Mouse (Mus musculus): Measurements from ENCODE around the gene Grk4. TPM values are rescaled to one million over a fixed set of nuclear protein-coding genes. Genes with fewer than 3 reads are reported as not detected.
A peak's percentile ranks its signal among the peaks of the same experiment; 100 is the strongest.

Grk4 gene
- polyA plus RNA-seq, 1 experiment from 2014 or later = 2.8 TPM

DNA sequence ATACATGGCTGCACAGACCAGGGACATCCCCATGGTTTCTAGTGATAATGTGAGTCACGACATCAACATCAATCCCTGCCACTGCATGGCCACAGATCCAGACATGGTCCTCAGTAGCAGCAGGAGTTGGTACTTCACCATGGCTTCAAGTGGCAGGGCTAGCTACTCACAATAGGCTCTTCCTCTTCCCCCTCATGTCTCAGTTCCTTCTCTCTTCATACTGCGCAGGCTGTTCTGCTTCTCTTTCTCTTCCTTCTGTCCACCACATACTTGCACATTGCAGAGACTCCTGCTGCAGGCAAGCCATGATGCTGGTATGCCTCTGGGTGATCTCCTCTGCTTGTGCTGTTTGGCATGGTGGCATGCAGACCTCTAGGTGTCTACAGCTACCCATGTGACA is 113.2 kb downstream of the Grk4 start:
- H3K27me3 ChIP-seq (ENCODE audit: control insufficient read depth, insufficient read depth, low read length) = no peaks in the 10 kb centered on the region
- H3K9ac ChIP-seq (replicated peaks; ENCODE audit: low read depth, low read length) = no peak overlapping the region
- H3K9me3 ChIP-seq (ENCODE audit: control insufficient read depth, low read depth, low read length) = no peaks in the 10 kb centered on the region
- no peak overlapping the region for H3K4me3 ChIP-seq (ENCODE audit: low read depth, low read length)
- H3K27ac ChIP-seq (ENCODE audit: low read length) = no peak overlapping the region
- 90% methylated on average over 2 of the region's 2 CpGs for WGBS
- no peaks in the 10 kb centered on the region for H3K4me1 ChIP-seq (ENCODE audit: control insufficient read depth, insufficient read depth, low read length)
- H3K36me3 ChIP-seq (ENCODE audit: control insufficient read depth, insufficient read depth, low read length) = no peaks in the 10 kb centered on the region
- no peak overlapping the region for H3K4me2 ChIP-seq (replicated peaks; ENCODE audit: low read depth, low read length)
- no peak for ATAC-seq (ENCODE audit: insufficient number of reproducible peaks, insufficient read depth, low FRiP score, low read depth)

DNA sequence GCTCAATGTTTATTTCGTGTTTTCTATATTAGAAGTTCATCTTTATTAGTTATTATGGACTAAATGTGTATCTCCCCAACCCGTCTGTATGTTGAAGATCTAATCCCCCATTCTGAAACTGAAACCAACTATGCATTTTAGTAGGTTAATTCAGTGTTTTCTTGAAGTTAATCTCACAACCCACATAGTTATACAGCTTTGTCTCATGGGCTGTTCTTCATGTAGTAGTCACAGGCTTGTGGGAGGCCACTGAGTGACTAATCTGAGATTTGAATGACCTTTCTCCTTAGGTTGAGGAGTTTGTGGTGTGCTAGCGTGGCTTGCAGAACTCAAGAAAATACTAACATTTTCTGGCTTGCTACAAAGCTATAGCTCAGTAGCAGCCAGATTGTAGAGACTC is 124.8 kb downstream of the Grk4 start:
- H3K27ac ChIP-seq (ENCODE audit: low read length) = no peak overlapping the region
- no peak overlapping the region for H3K9ac ChIP-seq (replicated peaks; ENCODE audit: low read depth, low read length)
- no peak for ATAC-seq (ENCODE audit: insufficient number of reproducible peaks, insufficient read depth, low FRiP score, low read depth)
- no peaks in the 10 kb centered on the region for H3K4me1 ChIP-seq (ENCODE audit: control insufficient read depth, insufficient read depth, low read length)
- H3K9me3 ChIP-seq (ENCODE audit: control insufficient read depth, low read depth, low read length) = no peaks in the 10 kb centered on the region
- peaks cover 10% of the 10 kb centered on the region; the same call in 1 of the 2 replicates for H3K36me3 ChIP-seq (ENCODE audit: control insufficient read depth, insufficient read depth, low read length)
- no peak overlapping the region for H3K4me2 ChIP-seq (replicated peaks; ENCODE audit: low read depth, low read length)
- H3K4me3 ChIP-seq (ENCODE audit: low read depth, low read length) = no peak overlapping the region
- WGBS = 82% methylated on average over 3 of the region's 3 CpGs
- no peaks in the 10 kb centered on the region for H3K27me3 ChIP-seq (ENCODE audit: control insufficient read depth, insufficient read depth, low read length)

DNA sequence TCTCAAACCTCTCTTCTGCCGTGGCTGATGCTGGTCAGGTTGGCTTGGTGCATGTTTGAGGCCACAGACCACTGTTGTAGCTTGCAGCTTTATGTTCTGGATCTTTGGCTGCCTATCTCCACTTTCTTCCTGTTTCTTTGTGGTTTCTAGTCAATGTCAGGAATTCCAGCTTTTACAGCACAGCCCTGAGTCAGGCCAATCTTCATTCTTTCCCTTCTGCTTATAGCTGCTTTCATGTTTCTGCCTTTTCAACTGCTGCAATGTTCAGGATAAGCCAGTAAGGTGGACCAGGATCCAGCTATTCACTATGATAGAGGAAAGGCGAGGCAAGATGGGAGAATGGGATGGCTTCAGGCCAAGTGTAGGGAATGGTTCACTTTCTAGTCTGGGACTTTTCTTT is 131.0 kb downstream of the Grk4 start:
- H3K9me3 ChIP-seq (ENCODE audit: control insufficient read depth, low read depth, low read length) = no peaks in the 10 kb centered on the region
- ATAC-seq (ENCODE audit: insufficient number of reproducible peaks, insufficient read depth, low FRiP score, low read depth) = no peak
- no peak overlapping the region for H3K4me3 ChIP-seq (ENCODE audit: low read depth, low read length)
- H3K9ac ChIP-seq (replicated peaks; ENCODE audit: low read depth, low read length) = no peak overlapping the region
- H3K4me2 ChIP-seq (replicated peaks; ENCODE audit: low read depth, low read length) = no peak overlapping the region
- no peaks in the 10 kb centered on the region for H3K27me3 ChIP-seq (ENCODE audit: control insufficient read depth, insufficient read depth, low read length)
- 84% methylated on average over 2 of the region's 2 CpGs for WGBS
- no peaks in the 10 kb centered on the region for H3K4me1 ChIP-seq (ENCODE audit: control insufficient read depth, insufficient read depth, low read length)
- no peak overlapping the region for H3K27ac ChIP-seq (ENCODE audit: low read length)
- peaks cover 21% of the 10 kb centered on the region; the same call in 1 of the 2 replicates for H3K36me3 ChIP-seq (ENCODE audit: control insufficient read depth, insufficient read depth, low read length)

DNA sequence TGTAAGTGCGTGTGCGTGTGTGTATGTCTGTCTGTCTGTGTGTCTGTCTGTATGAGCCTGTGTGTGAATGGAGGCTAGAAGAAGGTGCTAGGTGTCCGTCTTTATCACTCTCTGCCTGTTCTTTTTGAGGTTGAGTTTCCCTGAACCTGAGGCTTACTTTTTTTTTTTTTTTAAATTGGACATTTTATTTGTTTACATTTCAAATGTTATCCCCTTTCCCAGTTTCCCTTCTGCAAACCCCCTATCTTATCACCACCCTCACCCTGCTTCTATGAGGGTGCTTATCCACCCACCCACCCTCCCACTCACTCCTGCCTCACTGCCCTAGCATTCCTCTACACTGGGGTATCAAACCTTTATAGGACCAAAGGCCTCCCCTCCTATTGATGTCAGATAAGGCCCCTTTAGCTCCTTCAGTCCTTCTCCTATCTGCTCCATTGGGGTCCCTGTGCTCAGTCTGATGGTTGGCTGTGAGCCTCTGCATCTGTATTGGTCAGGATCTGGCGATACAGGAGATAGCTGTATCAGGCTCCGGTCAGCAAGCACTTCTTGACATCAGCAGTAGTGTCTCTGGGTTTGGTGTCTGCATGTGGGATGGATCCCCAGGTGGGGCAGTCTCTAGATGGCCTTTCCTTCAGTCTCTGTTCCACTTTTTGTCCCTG is 140.2 kb downstream of the Grk4 start:
- 94% methylated on average over 5 of the region's 5 CpGs for WGBS
- no peaks in the 10 kb centered on the region for H3K4me1 ChIP-seq (ENCODE audit: control insufficient read depth, insufficient read depth, low read length)
- H3K9ac ChIP-seq (replicated peaks; ENCODE audit: low read depth, low read length) = no peak overlapping the region
- no peak for ATAC-seq (ENCODE audit: insufficient number of reproducible peaks, insufficient read depth, low FRiP score, low read depth)
- no peaks in the 10 kb centered on the region for H3K27me3 ChIP-seq (ENCODE audit: control insufficient read depth, insufficient read depth, low read length)
- no peak overlapping the region for H3K4me3 ChIP-seq (ENCODE audit: low read depth, low read length)
- H3K27ac ChIP-seq (ENCODE audit: low read length) = no peak overlapping the region
- H3K9me3 ChIP-seq (ENCODE audit: control insufficient read depth, low read depth, low read length) = no peaks in the 10 kb centered on the region
- no peak overlapping the region for H3K4me2 ChIP-seq (replicated peaks; ENCODE audit: low read depth, low read length)
- H3K36me3 ChIP-seq (ENCODE audit: control insufficient read depth, insufficient read depth, low read length) = peaks cover 25% of the 10 kb centered on the region

MicroRNA genes within 50 kb of the gene (microRNA counts, 519-probe panel; counts per million panel counts)
- 2,250 counts per million, percentile 32 among the panel's probes with 10 or more counts for microRNA mmu-miR-467g

Small RNA genes within 50 kb of the gene (microRNA-seq; reads per million reads assigned to microRNA genes)
- not detected for gene Mir467g

Other genes with a start within 250 kb of the Grk4 start
- 21.2 and 23.8 TPM in 2 replicates for gene Tnip2, start 146.4 kb upstream of the Grk4 start, polyA plus RNA-seq (2014; fragmentation: Nextera tagmentation; extraction: Ambion mirVana)
- gene Sh3bp2, start 134.5 kb upstream of the Grk4 start, polyA plus RNA-seq (2014; fragmentation: Nextera tagmentation; extraction: Ambion mirVana) = 8.5 and 9.4 TPM in 2 replicates
- gene Add1, start 86.7 kb upstream of the Grk4 start, polyA plus RNA-seq (2014; fragmentation: Nextera tagmentation; extraction: Ambion mirVana) = 193 and 196 TPM in 2 replicates
- gene Mfsd10, start 23.2 kb upstream of the Grk4 start, polyA plus RNA-seq (2014; fragmentation: Nextera tagmentation; extraction: Ambion mirVana) = 140 and 141 TPM in 2 replicates
- gene Nop14, start 231 bp upstream of the Grk4 start, polyA plus RNA-seq (2014; fragmentation: Nextera tagmentation; extraction: Ambion mirVana) = 27.1 and 29.1 TPM in 2 replicates
- gene Htt, start 101.4 kb downstream of the Grk4 start, polyA plus RNA-seq (2014; fragmentation: Nextera tagmentation; extraction: Ambion mirVana) = 25.8 and 26.2 TPM in 2 replicates
- gene Msantd1, start 247.6 kb downstream of the Grk4 start, polyA plus RNA-seq (2014; fragmentation: Nextera tagmentation; extraction: Ambion mirVana) = 0.69 and 0.81 TPM in 2 replicates

Data from stomach, embryonic 14.5 days (tissue).